Mouse (Mus musculus) MEL (cell line): ENCODE results near the gene Fgfr2. TPM values are rescaled to one million over a fixed set of nuclear protein-coding genes. Genes with fewer than 3 reads are reported as not detected.

Source experiments
- DNase-seq: peaks from one replicate; pipeline ENCODE4 v3.0.0; 2011; ENCODE audit warnings: low read depth, low spot score
- H3K27ac ChIP-seq: 2 replicates; pipeline ENCODE4 v1.5.1; 2012; ENCODE audit warnings: low read depth, mild to moderate bottlenecking, control low read depth, low read length, moderate library complexity; ENCODE audit not compliant: control insufficient read depth
- H3K27me3 ChIP-seq, 2 experiments: fragments of 150-350 bp in 1 of 2; sonication (generic) in 1 of 2; 2 replicates each; pipeline ENCODE4 v1.6.1; 2012; ENCODE audit warnings: low read length in 2 of 2, mild to moderate bottlenecking in 2 of 2, improper control_type of control experiment in 1 of 2, moderate library complexity in 1 of 2; ENCODE audit not compliant: insufficient read depth in 2 of 2, control insufficient read depth in 1 of 2
- H3K36me3 ChIP-seq, 2 experiments: 2 replicates each; pipeline ENCODE4 v1.6.1; 2012 to 2014; ENCODE audit warnings: low read length in 2 of 2, improper control_type of control experiment in 1 of 2, inconsistent platforms in 1 of 2, mild to moderate bottlenecking in 1 of 2; ENCODE audit not compliant: insufficient read depth in 2 of 2, control insufficient read depth in 1 of 2
- H3K4me1 ChIP-seq, 2 experiments: fragments of 150-350 bp in 1 of 2; sonication (generic) in 1 of 2; 2 replicates each; pipeline ENCODE4 v1.6.1; 2012; ENCODE audit warnings: low read length in 2 of 2, improper control_type of control experiment in 1 of 2, mild to moderate bottlenecking in 1 of 2; ENCODE audit not compliant: insufficient read depth in 2 of 2, control insufficient read depth in 1 of 2
- H3K4me3 ChIP-seq, 2 experiments: fragments of 150-350 bp in 1 of 2; sonication (generic) in 1 of 2; 2 replicates each; pipeline ENCODE4 v1.5.1; 2012; ENCODE audit warnings: low read depth in 2 of 2, low read length in 2 of 2, mild to moderate bottlenecking in 2 of 2, moderate library complexity in 2 of 2, control low read depth in 1 of 2, improper control_type of control experiment in 1 of 2; ENCODE audit not compliant: control insufficient read depth in 1 of 2, insufficient read depth in 1 of 2
- H3K79me2 ChIP-seq: 2 replicates; pipeline ENCODE4 v1.6.1; 2012; ENCODE audit warnings: mild to moderate bottlenecking, low read length, moderate library complexity; ENCODE audit not compliant: control insufficient read depth, poor library complexity, insufficient read depth
- H3K9ac ChIP-seq: 2 replicates; pipeline ENCODE4 v1.6.1; 2012; ENCODE audit warnings: low read depth, mild to moderate bottlenecking, control low read depth, low read length, moderate library complexity; ENCODE audit not compliant: control insufficient read depth, poor library complexity, severe bottlenecking
- H3K9me3 ChIP-seq: fragments of 150-350 bp; sonication (generic); replicated peaks from 2 replicates; pipeline ENCODE4 v1.6.1; 2012; ENCODE audit warnings: mild to moderate bottlenecking, low read length, improper control_type of control experiment, moderate library complexity; ENCODE audit not compliant: insufficient read depth
- BHLHE40 ChIP-seq: IDR thresholded peaks from 2 replicates; pipeline ENCODE4 v1.6.1; 2012; ENCODE audit warnings: low read depth, mild to moderate bottlenecking, inconsistent platforms, low read length, improper control_type of control experiment, borderline replicate concordance
- CHD2 ChIP-seq: IDR thresholded peaks from 2 replicates; pipeline ENCODE4 v1.6.1; 2011; ENCODE audit warnings: low read length, improper control_type of control experiment
- ELF1 ChIP-seq: IDR thresholded peaks from 2 replicates; pipeline ENCODE4 v1.6.1; 2014; ENCODE audit warnings: low read depth, mild to moderate bottlenecking, inconsistent platforms, low read length, improper control_type of control experiment, moderate library complexity
- EP300 ChIP-seq, 2 experiments: IDR thresholded peaks; 2 replicates each; pipeline ENCODE4 v1.6.1; 2011; ENCODE audit warnings: improper control_type of control experiment in 2 of 2, low read length in 2 of 2, low read depth in 1 of 2, mild to moderate bottlenecking in 1 of 2
- GATA1 ChIP-seq: IDR thresholded peaks from 2 replicates; pipeline ENCODE4 v1.6.1; 2011; ENCODE audit warnings: low read depth, low read length, improper control_type of control experiment
- HCFC1 ChIP-seq: IDR thresholded peaks from 2 replicates; pipeline ENCODE4 v1.6.1; 2012; ENCODE audit warnings: low read depth, mild to moderate bottlenecking, inconsistent platforms, low read length, improper control_type of control experiment, moderate library complexity
- MAFK ChIP-seq: IDR thresholded peaks from 2 replicates; pipeline ENCODE4 v1.6.1; 2011; ENCODE audit warnings: low read depth, mild to moderate bottlenecking, low read length, improper control_type of control experiment, borderline replicate concordance
- MAX ChIP-seq: IDR thresholded peaks from 2 replicates; pipeline ENCODE4 v1.6.1; 2011; ENCODE audit warnings: low read length, improper control_type of control experiment
- MAZ ChIP-seq: IDR thresholded peaks from 2 replicates; pipeline ENCODE4 v1.6.1; 2012; ENCODE audit warnings: low read depth, mild to moderate bottlenecking, inconsistent platforms, low read length, improper control_type of control experiment
- MYB ChIP-seq: IDR thresholded peaks from 2 replicates; pipeline ENCODE4 v1.6.1; 2011; ENCODE audit warnings: mild to moderate bottlenecking, low read depth, low read length, improper control_type of control experiment
- POLR2A ChIP-seq, 2 experiments: IDR thresholded peaks; 2 replicates each; pipeline ENCODE4 v1.6.1; 2011 to 2012; ENCODE audit warnings: low read length in 2 of 2, mild to moderate bottlenecking in 2 of 2, control low read depth in 1 of 2, improper control_type of control experiment in 1 of 2, low read depth in 1 of 2, moderate library complexity in 1 of 2; ENCODE audit not compliant: control insufficient read depth in 1 of 2, insufficient read depth in 1 of 2, poor library complexity in 1 of 2
- RAD21 ChIP-seq: IDR thresholded peaks from 2 replicates; pipeline ENCODE4 v1.6.1; 2011; ENCODE audit warnings: mild to moderate bottlenecking, low read depth, low read length, improper control_type of control experiment
- SIN3A ChIP-seq: IDR thresholded peaks from 2 replicates; pipeline ENCODE4 v1.6.1; 2012; ENCODE audit warnings: low read length, improper control_type of control experiment, inconsistent platforms
- TAL1 ChIP-seq: IDR thresholded peaks from 2 replicates; pipeline ENCODE4 v1.6.1; 2012; ENCODE audit warnings: mild to moderate bottlenecking, inconsistent platforms, low read length, moderate library complexity, mixed read lengths
- TBP ChIP-seq: IDR thresholded peaks from 2 replicates; pipeline ENCODE4 v1.8.0; 2011; ENCODE audit warnings: low read depth, low read length, improper control_type of control experiment
- UBTF ChIP-seq: IDR thresholded peaks from 2 replicates; pipeline ENCODE4 v1.6.1; 2012; ENCODE audit warnings: low read depth, mild to moderate bottlenecking, inconsistent platforms, low read length, improper control_type of control experiment, moderate library complexity, borderline replicate concordance; ENCODE audit not compliant: insufficient read depth
- ZKSCAN1 ChIP-seq: IDR thresholded peaks from 2 replicates; pipeline ENCODE4 v1.6.1; 2012; ENCODE audit warnings: low read depth, mild to moderate bottlenecking, inconsistent platforms, low read length, improper control_type of control experiment, moderate library complexity
- ZNF384 ChIP-seq: IDR thresholded peaks from 2 replicates; pipeline ENCODE4 v1.6.1; 2012; ENCODE audit warnings: low read depth, mild to moderate bottlenecking, inconsistent platforms, low read length, improper control_type of control experiment
- polyA plus RNA-seq, 2 experiments: library from polyadenylated mRNA; stranded (reverse) in 1 of 2; unstranded in 1 of 2; fragments of >175 nt in 1 of 2; fragments of >200 nt in 1 of 2; gene quantifications; 2 replicates each; pipeline versions ENCODE4 v1.2.1 to v1.2.4; 2012; ENCODE audit warnings: low replicate concordance in 2 of 2, low read depth in 1 of 2; ENCODE audit not compliant: insufficient read length in 2 of 2, insufficient read depth in 1 of 2, missing spikeins in 1 of 2
- total RNA-seq: library from RNA; depleted of rRNA; stranded (reverse); fragments of 300-350 nt; gene quantifications from 2 replicates; pipeline ENCODE4 v1.2.3, GENCODE M21; 2012

Gene Fgfr2
- total and polyA plus RNA-seq, 3 experiments: not detected

DNA sequence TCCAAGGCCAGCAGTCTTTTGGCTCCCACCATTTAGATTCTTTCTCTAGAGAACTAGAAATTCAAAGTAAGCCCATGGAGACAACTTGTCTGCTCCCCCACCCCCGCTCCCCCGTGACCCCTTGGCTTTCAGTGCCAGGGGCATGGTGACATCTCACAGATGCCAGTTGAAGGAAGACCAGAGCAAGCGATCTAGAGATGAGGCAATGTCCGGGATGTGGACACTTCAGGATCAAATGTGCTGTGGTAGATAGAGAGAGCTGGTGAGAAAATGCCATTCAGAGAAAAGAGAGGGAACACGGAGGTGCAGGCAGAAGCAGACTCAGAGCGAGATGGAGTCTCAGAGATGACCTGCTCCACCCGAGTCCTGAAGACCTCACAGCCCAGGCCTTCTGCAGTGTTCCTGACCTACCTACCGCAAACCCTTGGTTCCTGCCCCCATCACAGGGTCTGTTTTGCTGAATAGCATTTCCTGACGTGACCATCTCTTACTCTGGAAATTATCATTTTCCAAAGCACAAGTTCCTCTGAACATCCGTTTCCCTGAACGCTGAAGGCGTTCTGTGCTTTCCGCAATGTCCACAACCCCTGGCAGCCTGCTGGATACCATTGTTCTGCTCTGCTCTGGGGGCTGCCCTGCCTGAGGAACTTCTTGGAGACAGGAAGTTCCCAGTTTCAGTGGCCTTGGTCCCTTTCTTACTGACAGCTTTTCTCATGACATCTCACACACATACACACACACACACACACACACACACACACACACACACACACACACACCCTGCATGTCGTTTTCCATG, 783.9 kb downstream of the Fgfr2 start:
- Histone ChIP-seq H3K79me2 (no peaks in the 10 kb centered on the region), H3K36me3 (peaks cover 0 to 23% of the 10 kb centered on the region in 2 experiments; a peak in 2 of 4 replicates), H3K27me3 (no peaks in the 10 kb centered on the region), H3K4me1 (peaks cover 22 to 33% of the 10 kb centered on the region in 2 experiments), H3K27ac (no peak overlapping the region), H3K9me3 (no peaks in the 10 kb centered on the region), H3K4me3 (no peak overlapping the region), H3K9ac (no peak overlapping the region)
- no peak for DNase-seq
- TF ChIP-seq BHLHE40: no peak
- TF ChIP-seq TBP: no peak
- no peak for TF ChIP-seq MYB
- TF ChIP-seq HCFC1: no peak
- TF ChIP-seq MAFK: no peak
- TF ChIP-seq ZKSCAN1: no peak
- TF ChIP-seq CHD2: no peak
- no peak for TF ChIP-seq SIN3A
- no peak for TF ChIP-seq ELF1
- no peak for TF ChIP-seq TAL1
- TF ChIP-seq MAZ: no peak
- TF ChIP-seq EP300 (IDR thresholded peaks at IDR 0.05; ENCODE audit: low read depth in 1 of 2, low read length in 2 of 2): no peak
- TF ChIP-seq GATA1: no peak
- TF ChIP-seq RAD21: no peak

DNA sequence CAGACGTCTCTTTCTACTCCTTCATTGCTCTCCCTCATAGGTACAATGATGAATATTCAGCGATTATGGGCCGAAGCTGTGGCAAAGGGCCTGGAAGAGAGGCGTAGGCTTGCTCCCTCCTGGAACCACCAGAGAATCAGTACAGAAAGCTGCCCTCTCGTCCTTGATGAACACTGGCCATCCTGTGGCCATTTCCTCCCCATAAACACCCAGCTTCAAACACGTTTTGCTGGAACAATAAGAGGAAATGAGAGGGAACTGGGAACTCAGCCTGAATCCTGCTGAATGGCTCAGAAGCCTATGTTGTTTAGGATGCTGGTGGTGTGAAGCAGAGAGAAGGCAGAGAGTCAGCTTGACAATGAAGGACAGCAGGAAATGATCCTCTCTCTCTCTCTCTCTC, 784.8 kb downstream of the Fgfr2 start:
- no peak for DNase-seq
- TF ChIP-seq UBTF: no peak
- TF ChIP-seq RAD21: no peak
- TF ChIP-seq POLR2A (IDR thresholded peaks at IDR 0.05; ENCODE audit: control insufficient read depth in 1 of 2, insufficient read depth in 1 of 2, low read depth in 1 of 2, low read length in 2 of 2, poor library complexity in 1 of 2): no peak
- TF ChIP-seq MAX: no peak
- TF ChIP-seq ZNF384: no peak
- TF ChIP-seq, all 39 proteins: peak for 0
- Histone ChIP-seq H3K27ac (no peak overlapping the region), H3K27me3 (no peaks in the 10 kb centered on the region), H3K4me3 (no peak overlapping the region), H3K36me3 (peaks cover 0 to 22% of the 10 kb centered on the region in 2 experiments; a peak in 2 of 4 replicates), H3K9me3 (no peaks in the 10 kb centered on the region), H3K79me2 (no peaks in the 10 kb centered on the region), H3K4me1 (peaks cover 25 to 31% of the 10 kb centered on the region in 2 experiments), H3K9ac (no peak overlapping the region)
